Mouse (Mus musculus) bone marrow macrophage, adult 2 months (primary cell): ENCODE results near the gene Bcr.

Source experiments
- CTCF ChIP-seq: IDR thresholded peaks from 2 replicates; pipeline ENCODE4 v1.5.1; 2012; ENCODE audit warnings: low read depth, mild to moderate bottlenecking, low read length, moderate library complexity
- POLR2A ChIP-seq: IDR thresholded peaks from 2 replicates; pipeline ENCODE4 v1.6.1; 2012; ENCODE audit warnings: mild to moderate bottlenecking, low read depth, low read length, borderline replicate concordance

- no peak for TF ChIP-seq CTCF
- TF ChIP-seq POLR2A, result no peak
Measured at GRCm38 (mm10) chr10:75113620-75114019, 53.2 kb downstream of the Bcr start.
